Mouse (Mus musculus) embryonic facial prominence, embryonic 15.5 days (tissue): ENCODE results near the gene Bach2. TPM values are rescaled to one million over a fixed set of nuclear protein-coding genes. Genes with fewer than 3 reads are reported as not detected.
A peak's percentile ranks its signal among the peaks of the same experiment; 100 is the strongest.

Experiments
- ATAC-seq: fragments of 200-750 bp; cut with Nextera tagmentation; 2 replicates; pipeline ENCODE4 v1.8.0; 2017; ENCODE audit warnings: low read depth, moderate TSS enrichment; ENCODE audit not compliant: insufficient number of reproducible peaks, low FRiP score, low TSS enrichment
- H3K27ac ChIP-seq: fragments of 300-500 bp; sonication (generic); replicated peaks from 2 replicates; pipeline ENCODE4 v1.5.1; 2015; ENCODE audit warnings: mild to moderate bottlenecking, inconsistent platforms
- H3K27me3 ChIP-seq: fragments of 300-500 bp; sonication (generic); 2 replicates; pipeline ENCODE4 v1.6.1; 2015; ENCODE audit warnings: inconsistent platforms
- H3K36me3 ChIP-seq: fragments of 300-500 bp; sonication (generic); 2 replicates; pipeline ENCODE4 v1.6.1; 2015; ENCODE audit warnings: mild to moderate bottlenecking, inconsistent platforms
- H3K4me1 ChIP-seq: fragments of 300-500 bp; sonication (generic); 2 replicates; pipeline ENCODE4 v1.6.1; 2015; ENCODE audit warnings: inconsistent platforms
- H3K4me2 ChIP-seq: fragments of 300-500 bp; sonication (generic); replicated peaks from 2 replicates; pipeline ENCODE4 v1.6.1; 2015; ENCODE audit warnings: mild to moderate bottlenecking, inconsistent platforms
- H3K4me3 ChIP-seq: fragments of 300-500 bp; sonication (generic); replicated peaks from 2 replicates; pipeline ENCODE4 v1.5.1; 2015; ENCODE audit warnings: mild to moderate bottlenecking, inconsistent platforms
- H3K9ac ChIP-seq: fragments of 300-500 bp; sonication (generic); 2 replicates; pipeline ENCODE4 v1.6.1; 2015; ENCODE audit warnings: inconsistent platforms
- H3K9me3 ChIP-seq: fragments of 300-500 bp; sonication (generic); replicated peaks from 2 replicates; pipeline ENCODE4 v1.6.1; 2016; ENCODE audit warnings: inconsistent platforms
- WGBS: fragments of 180-500 bp; shearing (Covaris S2); methylation state at CpG from one replicate; pipeline ENCODE4 v1.1.7; 2015; 5-methylcytosine and 5-hydroxymethylcytosine counted together
- polyA plus RNA-seq: library from polyadenylated mRNA; unstranded; fragments of >200 nt; fragmentation: Nextera tagmentation; extraction: Ambion mirVana; gene quantifications from 2 replicates; pipeline ENCODE4 v1.2.1, GENCODE M21; 2015

Bach2 gene
- polyA plus RNA-seq, 1 experiment from 2014 or later = 7.2 TPM

GRCm38 (mm10) chr4:32251946-32252672, 13.5 kb downstream of the Bach2 start:
- H3K36me3 ChIP-seq = no peaks in the 10 kb centered on the region
- no peak overlapping the region for H3K27ac ChIP-seq
- peaks cover 25% of the 10 kb centered on the region for H3K4me1 ChIP-seq
- H3K4me3 ChIP-seq = no peak overlapping the region
- 65% methylated on average over 15 of the region's 15 CpGs for WGBS
- ATAC-seq = no peak
- H3K27me3 ChIP-seq = no peaks in the 10 kb centered on the region
- no peak overlapping the region for H3K9ac ChIP-seq
- no peaks in the 10 kb centered on the region for H3K9me3 ChIP-seq
- H3K4me2 ChIP-seq = no peak overlapping the region

DNA sequence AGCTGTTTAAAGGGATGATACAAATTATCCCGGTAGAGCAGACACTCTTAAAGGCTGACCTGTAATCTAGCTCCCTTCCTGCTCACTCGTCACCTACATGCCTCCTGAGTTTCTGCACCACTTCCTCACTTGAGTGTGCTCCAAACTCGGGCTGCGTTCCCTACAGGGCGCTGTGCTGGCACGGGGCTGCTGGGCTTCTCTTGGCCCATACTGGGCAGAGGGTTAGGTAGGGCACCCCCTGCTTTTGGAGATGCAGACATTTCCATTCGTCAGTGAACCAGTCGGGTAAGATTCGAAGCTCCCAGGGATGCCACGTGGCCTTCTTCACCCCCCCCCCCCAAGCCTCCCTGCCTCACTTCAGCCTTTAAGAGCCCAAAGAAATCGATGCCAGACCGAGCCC, 19.1 kb downstream of the Bach2 start:
- no peaks in the 10 kb centered on the region for H3K4me1 ChIP-seq
- H3K27me3 ChIP-seq = no peaks in the 10 kb centered on the region
- no peaks in the 10 kb centered on the region for H3K36me3 ChIP-seq
- no peak overlapping the region for H3K9ac ChIP-seq
- H3K4me3 ChIP-seq = no peak overlapping the region
- no peak overlapping the region for H3K4me2 ChIP-seq
- no peaks in the 10 kb centered on the region for H3K9me3 ChIP-seq
- no peak for ATAC-seq
- 77% methylated on average over 12 of the region's 12 CpGs for WGBS
- H3K27ac ChIP-seq = no peak overlapping the region

DNA sequence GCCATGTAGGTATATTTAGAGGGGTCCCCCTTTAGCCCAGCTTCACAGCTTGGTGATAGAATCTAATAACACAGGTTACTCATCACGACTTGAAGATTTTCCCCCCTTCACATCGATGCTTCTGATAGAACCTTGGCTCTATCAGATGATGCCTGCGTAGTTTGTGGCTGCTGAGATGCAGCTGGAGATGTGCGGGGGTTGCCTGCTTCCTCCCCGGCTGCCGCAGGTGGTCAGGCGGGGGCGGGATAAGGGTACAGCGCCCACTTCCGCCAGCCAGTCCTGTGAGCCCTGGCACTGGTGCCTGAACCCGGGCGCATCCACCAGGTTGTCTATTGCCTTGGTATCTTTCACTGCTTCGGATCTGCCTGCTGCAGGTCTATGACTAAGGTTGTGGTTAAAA, 19.5 kb downstream of the Bach2 start:
- ATAC-seq = no peak
- H3K4me3 ChIP-seq = no peak overlapping the region
- no peak overlapping the region for H3K4me2 ChIP-seq
- WGBS = 90% methylated on average over 13 of the region's 13 CpGs
- no peak overlapping the region for H3K27ac ChIP-seq
- no peaks in the 10 kb centered on the region for H3K9me3 ChIP-seq
- H3K9ac ChIP-seq = no peak overlapping the region
- no peaks in the 10 kb centered on the region for H3K27me3 ChIP-seq
- H3K36me3 ChIP-seq = no peaks in the 10 kb centered on the region
- H3K4me1 ChIP-seq = 0 out of 2 replicates have a peak, but pooled peaks cover 3% of the 10 kb centered on the region

GRCm38 (mm10) chr4:32258596-32258995, 20.0 kb downstream of the Bach2 start:
- H3K36me3 ChIP-seq = no peaks in the 10 kb centered on the region
- no peak overlapping the region for H3K4me3 ChIP-seq
- H3K4me2 ChIP-seq = no peak overlapping the region
- H3K9ac ChIP-seq = no peak overlapping the region
- H3K4me1 ChIP-seq = 0 out of 2 replicates have a peak, but pooled peaks cover 5% of the 10 kb centered on the region
- no peaks in the 10 kb centered on the region for H3K9me3 ChIP-seq
- H3K27ac ChIP-seq = no peak overlapping the region
- 91% methylated on average over 7 of the region's 7 CpGs for WGBS
- no peak for ATAC-seq
- no peaks in the 10 kb centered on the region for H3K27me3 ChIP-seq

- Histone ChIP-seq H3K4me2 (no peak overlapping the region), H3K27me3 (no peaks in the 10 kb centered on the region), H3K9ac (no peak overlapping the region), H3K9me3 (no peaks in the 10 kb centered on the region), H3K4me1 (peaks cover 19% of the 10 kb centered on the region), H3K4me3 (no peak overlapping the region), H3K36me3 (no peaks in the 10 kb centered on the region), H3K27ac (no peak overlapping the region)
- ATAC-seq = no peak
- WGBS = 76% methylated on average over 4 of the region's 4 CpGs
Observed at GRCm38 (mm10) chr4:32260909-32261308, 22.3 kb downstream of the Bach2 start.

- Histone ChIP-seq H3K9ac (no peak overlapping the region), H3K27me3 (no peaks in the 10 kb centered on the region), H3K4me2 (no peak overlapping the region), H3K4me3 (no peak overlapping the region), H3K9me3 (no peaks in the 10 kb centered on the region), H3K27ac (0 out of 2 replicates have a peak overlapping the region, but pooled peaks have one; percentile 11), H3K4me1 (peaks cover 32% of the 10 kb centered on the region), H3K36me3 (no peaks in the 10 kb centered on the region)
- no peak for ATAC-seq
- 80% methylated on average over 20 of the region's 20 CpGs for WGBS
Observed at GRCm38 (mm10) chr4:32262825-32263684, 24.5 kb downstream of the Bach2 start.

GRCm38 (mm10) chr4:32263685-32264038, 25.1 kb downstream of the Bach2 start:
- Histone ChIP-seq H3K4me2 (no peak overlapping the region), H3K4me1 (peaks cover 32% of the 10 kb centered on the region), H3K27ac (no peak overlapping the region), H3K4me3 (no peak overlapping the region), H3K9ac (no peak overlapping the region), H3K9me3 (no peaks in the 10 kb centered on the region), H3K36me3 (no peaks in the 10 kb centered on the region), H3K27me3 (no peaks in the 10 kb centered on the region)
- WGBS = 64% methylated on average over 10 of the region's 10 CpGs
- no peak for ATAC-seq

GRCm38 (mm10) chr4:32264892-32265291, 26.3 kb downstream of the Bach2 start:
- Histone ChIP-seq H3K4me1 (peaks cover 32% of the 10 kb centered on the region), H3K27ac (no peak overlapping the region), H3K4me3 (no peak overlapping the region), H3K36me3 (no peaks in the 10 kb centered on the region), H3K27me3 (no peaks in the 10 kb centered on the region), H3K4me2 (no peak overlapping the region), H3K9me3 (no peaks in the 10 kb centered on the region), H3K9ac (no peak overlapping the region)
- ATAC-seq = no peak
- WGBS = 63% methylated on average over 8 of the region's 8 CpGs

DNA sequence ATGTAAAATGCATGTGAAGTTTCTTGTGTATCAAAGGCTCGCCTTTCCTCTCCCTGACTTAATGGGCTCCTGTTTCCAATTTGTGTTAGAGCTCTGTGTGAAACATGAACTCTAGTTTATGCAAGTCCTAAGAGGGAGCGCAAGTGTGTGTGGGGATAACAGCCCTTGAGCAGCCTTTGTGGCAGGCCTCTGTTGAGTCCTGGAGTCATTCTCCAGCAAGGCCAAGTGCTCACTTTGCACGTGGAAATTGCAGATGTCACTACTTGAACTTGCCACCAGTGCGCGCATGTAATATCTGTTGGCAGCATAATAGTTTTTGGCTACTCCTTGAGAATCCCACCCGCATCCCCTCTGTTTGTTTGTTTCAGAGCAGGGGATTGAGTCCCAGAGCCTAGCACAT, 28.1 kb downstream of the Bach2 start:
- no peaks in the 10 kb centered on the region for H3K9me3 ChIP-seq
- no peaks in the 10 kb centered on the region for H3K27me3 ChIP-seq
- no peak overlapping the region for H3K9ac ChIP-seq
- no peak for ATAC-seq
- no peaks in the 10 kb centered on the region for H3K36me3 ChIP-seq
- H3K4me1 ChIP-seq = peaks cover 32% of the 10 kb centered on the region
- H3K27ac ChIP-seq = peak overlapping the region; percentile 69
- WGBS = 31% methylated on average over 6 of the region's 6 CpGs
- H3K4me2 ChIP-seq = no peak overlapping the region
- no peak overlapping the region for H3K4me3 ChIP-seq

GRCm38 (mm10) chr4:32268042-32268441, 29.4 kb downstream of the Bach2 start:
- no peak overlapping the region for H3K9ac ChIP-seq
- no peak for ATAC-seq
- H3K4me1 ChIP-seq = peaks cover 30% of the 10 kb centered on the region
- H3K9me3 ChIP-seq = no peaks in the 10 kb centered on the region
- no peak overlapping the region for H3K27ac ChIP-seq
- H3K4me3 ChIP-seq = no peak overlapping the region
- no peaks in the 10 kb centered on the region for H3K36me3 ChIP-seq
- 97% methylated on average over 1 of the region's 1 CpGs for WGBS
- H3K27me3 ChIP-seq = no peaks in the 10 kb centered on the region
- H3K4me2 ChIP-seq = no peak overlapping the region

DNA sequence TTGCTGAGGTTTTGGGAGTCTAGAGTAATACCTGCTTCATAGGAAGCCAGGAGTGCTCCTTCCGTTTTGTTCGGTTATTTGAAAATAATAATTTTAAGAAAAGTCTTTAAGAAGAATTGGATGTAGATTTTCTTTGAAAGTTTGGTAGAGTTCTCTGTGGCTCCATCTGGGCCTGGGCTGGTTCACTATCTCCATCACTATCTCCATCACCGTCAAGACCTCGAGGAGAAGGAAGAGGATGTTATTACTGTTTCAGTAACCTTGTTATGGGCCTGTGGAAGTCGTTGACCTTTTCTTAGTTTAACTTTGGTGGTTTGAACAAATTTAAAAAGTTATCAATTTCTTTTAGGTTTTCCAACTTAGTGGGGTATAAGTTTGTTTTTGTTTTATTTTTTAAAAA, 33.8 kb downstream of the Bach2 start:
- H3K4me1 ChIP-seq = 0 out of 2 replicates have a peak, but pooled peaks cover under 1% of the 10 kb centered on the region
- H3K4me3 ChIP-seq = no peak overlapping the region
- no peak overlapping the region for H3K4me2 ChIP-seq
- ATAC-seq = no peak
- H3K9ac ChIP-seq = no peak overlapping the region
- 83% methylated on average over 5 of the region's 5 CpGs for WGBS
- no peaks in the 10 kb centered on the region for H3K9me3 ChIP-seq
- H3K27ac ChIP-seq = no peak overlapping the region
- no peaks in the 10 kb centered on the region for H3K36me3 ChIP-seq
- no peaks in the 10 kb centered on the region for H3K27me3 ChIP-seq
